Mouse (Mus musculus) small intestine, adult 2 months (tissue): Measurements from ENCODE around the gene Faap20. TPM values are rescaled to one million over a fixed set of nuclear protein-coding genes. Genes with fewer than 3 reads are reported as not detected.
A peak's percentile ranks its signal among the peaks of the same experiment; 100 is the strongest.

ENCODE experiments used
- H3K27ac ChIP-seq: fragments of 200-500 bp; 2 replicates; pipeline ENCODE4 v1.5.1; 2012; ENCODE audit warnings: low read depth, low read length, control low read depth, inconsistent platforms; ENCODE audit not compliant: insufficient read depth
- H3K27me3 ChIP-seq: fragments of 200-500 bp; 2 replicates; pipeline ENCODE4 v1.6.1; 2012; ENCODE audit warnings: mild to moderate bottlenecking, moderate library complexity, low read length, inconsistent platforms; ENCODE audit not compliant: control insufficient read depth, insufficient read depth
- H3K36me3 ChIP-seq: fragments of 200-500 bp; 2 replicates; pipeline ENCODE4 v1.6.1; 2012; ENCODE audit warnings: mild to moderate bottlenecking, low read length, control low read depth, inconsistent platforms; ENCODE audit not compliant: control insufficient read depth, insufficient read depth
- H3K4me1 ChIP-seq: fragments of 200-500 bp; 2 replicates; pipeline ENCODE4 v1.6.1; 2012; ENCODE audit warnings: low read length, inconsistent platforms, mixed read lengths; ENCODE audit not compliant: control insufficient read depth, insufficient read depth, insufficient read length
- H3K4me3 ChIP-seq: fragments of 200-500 bp; 2 replicates; pipeline ENCODE4 v1.5.1; 2012; ENCODE audit warnings: low read depth, mild to moderate bottlenecking, control low read depth, inconsistent platforms, low read length, moderate library complexity
- CTCF ChIP-seq: fragments of 200-500 bp; IDR thresholded peaks from 2 replicates; pipeline ENCODE4 v1.5.1; 2012; ENCODE audit warnings: low read depth, mild to moderate bottlenecking, control low read depth, inconsistent platforms, low read length, moderate library complexity, mixed read lengths; ENCODE audit not compliant: insufficient replicate concordance, insufficient read length; ENCODE audit errors: extremely low read depth
- POLR2A ChIP-seq: fragments of 200-500 bp; IDR thresholded peaks from 2 replicates; pipeline ENCODE4 v1.6.1; 2012; ENCODE audit warnings: low read depth, mild to moderate bottlenecking, control low read depth, inconsistent platforms, low read length, moderate library complexity
- WGBS: fragments of 180-500 bp; shearing (Covaris S2); methylation state at CpG from one replicate; pipeline ENCODE4 v1.1.7; 2018; 5-methylcytosine and 5-hydroxymethylcytosine counted together
- polyA plus RNA-seq: library from polyadenylated mRNA; depleted of rRNA; stranded (reverse); fragments of >200 nt; gene quantifications from 2 replicates; pipeline ENCODE4 v1.2.3, GENCODE M21; 2012

Gene Faap20
- polyA plus RNA-seq, 1 experiment, result 52.0 TPM

DNA sequence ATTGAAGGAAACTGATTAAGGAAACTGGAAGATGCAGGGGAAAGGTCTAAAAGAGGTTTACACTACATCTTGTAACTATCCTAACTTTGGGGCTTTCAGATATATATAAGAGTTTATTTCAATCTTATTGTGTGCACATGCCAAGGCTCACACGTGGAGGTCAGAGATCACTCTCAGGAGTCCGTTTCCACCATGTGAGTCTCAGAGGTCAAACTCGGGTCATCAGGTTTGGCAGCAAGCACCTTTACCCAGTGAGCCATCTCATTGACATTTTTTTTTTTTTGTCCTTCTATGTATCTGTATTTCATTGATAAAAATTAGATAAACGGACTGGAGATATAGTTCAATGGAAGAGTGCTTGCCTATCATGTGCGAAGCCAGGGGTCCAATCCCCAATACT, 21.1 kb upstream of the Faap20 start:
- TF ChIP-seq CTCF (no peak), POLR2A (no peak)
- 42% methylated on average over 5 of the region's 5 CpGs for WGBS
- no peaks in the 10 kb centered on the region for H3K36me3 ChIP-seq
- H3K27ac ChIP-seq, result no peak overlapping the region
- no peak overlapping the region for H3K4me3 ChIP-seq
- H3K4me1 ChIP-seq, result peaks cover 6% of the 10 kb centered on the region
- no peaks in the 10 kb centered on the region for H3K27me3 ChIP-seq

DNA sequence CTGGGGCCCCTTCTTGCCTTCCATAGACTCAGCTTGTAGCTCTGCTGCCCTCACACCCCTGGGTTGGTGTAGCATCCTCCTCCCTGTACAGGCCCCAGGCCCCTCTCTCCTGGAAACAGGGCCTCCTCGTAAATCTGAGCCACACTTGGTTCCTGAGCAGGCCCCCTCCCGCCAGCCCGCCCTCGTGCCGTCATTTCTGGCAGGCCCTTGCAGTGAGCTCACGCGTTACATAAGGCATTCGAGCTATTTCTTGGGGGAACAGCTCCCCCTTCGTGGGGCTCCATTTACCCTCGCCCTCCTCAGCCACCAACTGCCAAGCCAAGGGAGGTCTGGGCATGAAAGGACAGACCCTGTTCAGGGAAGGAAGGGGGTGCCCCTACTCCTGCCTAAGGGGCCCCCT, 15.7 kb upstream of the Faap20 start:
- Histone ChIP-seq H3K27ac (peak overlapping the region; percentile 94), H3K4me1 (peaks cover 39% of the 10 kb centered on the region), H3K27me3 (no peaks in the 10 kb centered on the region), H3K4me3 (no peak overlapping the region), H3K36me3 (no peaks in the 10 kb centered on the region)
- TF ChIP-seq POLR2A (no peak), CTCF (no peak)
- 70% methylated on average over 10 of the region's 10 CpGs for WGBS

DNA sequence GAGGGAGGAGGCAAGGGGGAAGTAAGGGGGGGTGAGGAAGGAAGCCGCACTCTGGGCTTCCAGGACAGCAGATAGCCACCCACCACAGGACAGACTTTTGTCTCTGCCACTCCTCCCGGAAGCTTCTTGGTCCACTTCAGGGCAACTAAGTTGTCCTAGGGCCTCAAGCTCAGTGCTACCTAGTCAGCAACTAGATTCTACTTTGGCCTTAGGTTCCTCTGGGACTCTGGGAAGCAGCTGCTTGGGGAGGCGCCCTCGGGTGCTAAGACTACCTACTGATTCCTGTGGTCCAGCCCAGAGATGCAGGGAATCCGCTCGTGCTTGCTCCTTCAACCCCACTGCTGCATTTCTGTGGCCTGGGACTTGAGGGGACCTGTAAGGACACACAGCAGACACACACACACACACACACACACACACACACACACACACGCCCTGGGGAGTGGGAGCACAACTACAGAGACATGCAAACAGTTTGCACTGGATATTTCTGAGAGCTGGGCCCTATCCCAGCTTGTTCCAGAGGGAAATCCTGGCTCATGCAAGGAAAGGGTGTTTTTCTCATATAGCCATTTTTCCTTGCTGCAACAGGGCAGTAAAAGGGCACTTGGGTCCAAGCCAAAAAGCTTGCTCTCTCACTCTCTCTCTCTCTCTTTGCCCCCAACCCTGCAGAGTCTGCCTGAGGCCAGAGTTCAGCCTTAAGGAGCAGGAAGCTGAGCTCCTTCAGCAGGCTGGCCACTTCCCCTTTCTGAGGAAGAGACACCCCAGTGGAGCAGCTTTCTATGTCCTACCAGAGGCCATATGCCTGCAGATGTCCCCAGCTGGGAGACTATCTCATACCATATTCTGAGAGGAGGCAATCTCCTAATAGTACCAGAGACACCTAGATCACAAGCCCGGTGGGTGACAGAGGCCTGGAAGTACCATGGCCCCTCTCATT, 15.0 kb upstream of the Faap20 start:
- 29% methylated on average over 8 of the region's 8 CpGs for WGBS
- H3K27me3 ChIP-seq, result no peaks in the 10 kb centered on the region
- no peak for TF ChIP-seq POLR2A
- no peak for TF ChIP-seq CTCF
- peaks cover 40% of the 10 kb centered on the region for H3K4me1 ChIP-seq
- no peak overlapping the region for H3K4me3 ChIP-seq
- H3K36me3 ChIP-seq, result no peaks in the 10 kb centered on the region
- H3K27ac ChIP-seq, result peak overlapping the region; percentile 94

DNA sequence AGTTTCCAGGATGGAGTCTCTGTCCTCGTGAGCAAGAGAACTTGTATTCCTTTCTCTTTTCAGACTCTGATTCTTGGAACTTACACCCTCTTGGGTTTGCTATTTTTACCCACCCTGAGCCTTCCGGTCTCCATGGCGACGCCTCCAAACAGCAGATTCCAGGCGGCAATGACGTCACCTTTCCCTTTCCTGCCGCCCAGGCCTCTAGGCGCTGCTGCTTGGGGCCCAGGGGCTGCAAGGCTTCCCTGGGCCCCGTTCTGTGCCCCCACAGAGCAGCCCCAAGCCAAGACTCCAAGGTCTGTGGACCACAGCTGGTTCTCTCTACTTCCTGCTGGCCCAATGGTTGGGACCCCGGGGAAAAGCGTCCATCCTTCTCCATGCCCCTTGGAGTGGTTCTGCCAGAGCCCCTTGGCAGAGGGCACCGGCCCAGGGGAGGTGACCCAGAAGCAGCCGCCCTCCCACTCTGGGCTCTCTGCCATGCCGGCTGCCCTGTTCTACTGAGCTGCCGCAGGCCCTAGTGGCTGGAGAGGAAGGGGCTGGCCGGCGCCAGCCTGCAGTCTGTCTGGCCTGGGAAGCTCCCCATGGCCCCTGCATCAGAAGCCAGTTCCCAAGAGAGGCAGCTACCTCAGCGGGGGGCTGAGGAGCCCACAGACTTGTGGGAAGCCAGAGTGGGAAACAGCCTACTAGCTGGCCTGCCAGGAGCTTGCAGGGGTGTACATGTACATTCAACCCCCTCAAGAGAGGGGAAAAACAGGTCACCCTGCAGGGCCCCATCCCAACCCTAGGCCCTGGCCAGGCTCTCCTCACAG, 14.1 kb upstream of the Faap20 start:
- TF ChIP-seq POLR2A (peak; percentile 47; the same call in 1 of the 2 replicates), CTCF (no peak)
- Histone ChIP-seq H3K4me1 (peaks cover 40% of the 10 kb centered on the region), H3K36me3 (no peaks in the 10 kb centered on the region), H3K27ac (peak overlapping the region; percentile 94), H3K27me3 (no peaks in the 10 kb centered on the region), H3K4me3 (no peak overlapping the region)
- 19% methylated on average over 18 of the region's 18 CpGs for WGBS

DNA sequence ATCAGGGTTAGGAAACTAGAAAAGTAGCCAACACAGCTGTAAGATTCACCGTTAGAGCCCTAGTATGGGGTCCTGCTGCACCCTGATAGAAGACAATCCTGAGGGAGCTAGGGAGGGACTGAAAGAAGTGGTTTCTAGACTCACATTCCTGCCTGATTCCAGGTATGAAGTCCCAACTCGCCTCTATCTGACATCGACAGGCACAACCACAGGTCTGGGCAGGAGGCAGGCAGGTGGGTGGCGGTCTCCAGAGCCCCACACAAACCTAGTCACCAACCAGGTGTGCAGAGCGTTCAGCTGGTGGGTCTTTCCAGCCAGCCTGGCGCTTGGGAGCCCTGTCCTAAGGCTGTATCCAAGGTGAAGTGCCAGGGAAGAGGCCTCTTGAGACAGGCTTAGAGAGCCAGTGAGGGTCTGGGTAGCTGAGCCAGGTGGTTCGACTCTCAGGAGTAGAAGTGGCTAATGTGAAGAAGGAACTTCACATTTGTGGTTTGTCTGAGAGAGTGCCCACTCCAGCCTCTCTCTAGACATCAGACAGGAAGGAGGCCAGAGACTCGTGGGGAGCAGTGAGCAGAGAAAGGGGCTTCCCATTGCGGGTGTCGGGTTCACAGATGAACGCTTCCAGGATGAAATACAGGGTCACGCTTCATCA, 12.7 kb upstream of the Faap20 start:
- no peak for TF ChIP-seq POLR2A
- no peaks in the 10 kb centered on the region for H3K36me3 ChIP-seq
- H3K4me3 ChIP-seq, result no peak overlapping the region
- peaks cover 43% of the 10 kb centered on the region for H3K4me1 ChIP-seq
- 86% methylated on average over 12 of the region's 12 CpGs for WGBS
- H3K27me3 ChIP-seq, result no peaks in the 10 kb centered on the region
- H3K27ac ChIP-seq, result no peak overlapping the region

DNA sequence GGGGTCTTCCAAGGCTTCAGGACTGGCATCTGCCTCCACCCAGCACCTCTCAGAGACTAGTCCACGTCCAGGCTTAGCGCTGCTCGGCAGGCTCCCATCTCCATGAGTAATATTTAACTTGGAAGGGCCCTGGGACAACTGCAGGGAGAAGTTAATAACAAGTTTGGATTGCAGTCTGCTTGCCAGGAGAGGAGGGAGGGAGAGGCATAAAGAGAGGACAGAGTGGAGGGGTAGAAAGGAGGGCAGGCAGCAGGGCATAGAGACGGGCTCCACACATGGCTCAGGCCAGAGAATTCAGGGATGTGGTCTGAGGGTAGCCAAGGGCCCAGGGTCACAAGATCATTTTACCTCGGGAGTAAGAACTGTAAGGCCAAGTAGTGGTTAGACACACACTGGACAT, 11.3 kb upstream of the Faap20 start:
- no peaks in the 10 kb centered on the region for H3K36me3 ChIP-seq

DNA sequence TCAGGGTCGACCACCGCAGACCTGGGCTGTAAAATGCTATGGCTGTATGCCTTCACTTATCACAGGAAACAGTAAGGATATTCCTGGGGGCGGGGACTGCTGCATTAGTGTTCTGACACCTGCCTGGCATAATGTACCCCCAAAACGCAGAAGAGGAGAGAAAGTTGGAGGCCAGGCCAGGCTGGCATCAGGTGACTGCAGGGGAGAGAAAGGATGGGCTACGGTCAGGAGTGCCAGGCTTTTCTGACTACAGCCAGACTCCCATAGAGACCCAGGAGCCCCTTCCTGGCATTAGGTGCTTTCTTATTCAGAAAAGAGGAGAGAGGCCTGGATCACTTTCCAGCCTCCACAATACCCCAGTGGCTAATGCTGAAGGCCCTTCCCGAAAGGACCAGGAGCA, 10.1 kb upstream of the Faap20 start:
- TF ChIP-seq CTCF (no peak), POLR2A (no peak)

More for the DNA sequence above, 11.3 kb upstream of the Faap20 start:
- H3K4me3 ChIP-seq, result no peak overlapping the region
- peaks cover 43% of the 10 kb centered on the region for H3K4me1 ChIP-seq
- 18% methylated on average over 5 of the region's 5 CpGs for WGBS
- no peaks in the 10 kb centered on the region for H3K27me3 ChIP-seq
- H3K27ac ChIP-seq, result no peak overlapping the region
- TF ChIP-seq POLR2A, result no peak
- TF ChIP-seq CTCF, result no peak

More for the DNA sequence above, 10.1 kb upstream of the Faap20 start:
- no peaks in the 10 kb centered on the region for H3K36me3 ChIP-seq
- peaks cover 32% of the 10 kb centered on the region for H3K4me1 ChIP-seq
- H3K27me3 ChIP-seq, result no peaks in the 10 kb centered on the region
- no peak overlapping the region for H3K27ac ChIP-seq
- WGBS, result 65% methylated on average over 6 of the region's 6 CpGs
- H3K4me3 ChIP-seq, result no peak overlapping the region
